Mouse (Mus musculus): ENCODE results near the gene Prdm4.
A peak's percentile ranks its signal among the peaks of the same experiment; 100 is the strongest.

The Prdm4 gene

GRCm38 (mm10) chr10:85916498-85917309 is at the start of gene Prdm4:
TSS of gene Prdm4 (minus strand) at chr10:85917142.
- DNase-seq = peak; percentile 98

- DNase-seq = no peak
Measured at GRCm38 (mm10) chr10:85966476-85966875, 49.5 kb upstream of the Prdm4 start.

- no peak for DNase-seq
Measured at GRCm38 (mm10) chr10:85964316-85964715, 47.4 kb upstream of the Prdm4 start.

- DNase-seq = no peak
Measured at GRCm38 (mm10) chr10:85962897-85963296, 46.0 kb upstream of the Prdm4 start.

- DNase-seq = peak; percentile 98
Measured at GRCm38 (mm10) chr10:85957464-85957950, 40.6 kb upstream of the Prdm4 start, which contains the start of gene Rtcb. TSS of gene Rtcb (minus strand) at chr10:85957823.

- DNase-seq = no peak
Measured at GRCm38 (mm10) chr10:85956871-85957419, 40.0 kb upstream of the Prdm4 start.

GRCm38 (mm10) chr10:85954429-85954828 is 37.5 kb upstream of the Prdm4 start:
- DNase-seq = no peak

- DNase-seq = no peak
Measured at GRCm38 (mm10) chr10:85953401-85953800, 36.5 kb upstream of the Prdm4 start.

GRCm38 (mm10) chr10:85951765-85952443 is 35.0 kb upstream of the Prdm4 start:
- no peak for DNase-seq

- no peak for DNase-seq
Measured at GRCm38 (mm10) chr10:85948483-85949196, 31.7 kb upstream of the Prdm4 start.

GRCm38 (mm10) chr10:85936280-85936965 is 19.5 kb upstream of the Prdm4 start:
- no peak for DNase-seq

GRCm38 (mm10) chr10:85929962-85930361 is 13.0 kb upstream of the Prdm4 start:
- no peak for DNase-seq

- no peak for DNase-seq
Measured at GRCm38 (mm10) chr10:85929208-85929591, 12.3 kb upstream of the Prdm4 start.

GRCm38 (mm10) chr10:85928499-85929207 is 11.7 kb upstream of the Prdm4 start:
- DNase-seq = peak; percentile 83

GRCm38 (mm10) chr10:85927676-85928445 is 10.9 kb upstream of the Prdm4 start, which contains the start of gene Ascl4:
TSS of gene Ascl4 (plus strand) at chr10:85927681.
- peak; percentile 21 for DNase-seq

GRCm38 (mm10) chr10:85879886-85880486 is 37.0 kb downstream of the Prdm4 start:
- DNase-seq = no peak

GRCm38 (mm10) chr10:85875812-85876211 is 41.1 kb downstream of the Prdm4 start:
- DNase-seq = no peak

GRCm38 (mm10) chr10:85873861-85874544 is 42.9 kb downstream of the Prdm4 start:
- DNase-seq = no peak

- no peak for DNase-seq
Measured at GRCm38 (mm10) chr10:85872479-85872773, 44.5 kb downstream of the Prdm4 start.
